Mouse (Mus musculus) cerebellum, postnatal 10 days (tissue): Measurements from ENCODE around the gene Amigo3.
A peak's percentile ranks its signal among the peaks of the same experiment; 100 is the strongest.

Experiments used
- DNase-seq, 2 experiments: peaks; one replicate each; pipeline ENCODE4 v3.0.0; 2021; ENCODE audit warnings: mixed read lengths in 2 of 2

The Amigo3 gene

DNA sequence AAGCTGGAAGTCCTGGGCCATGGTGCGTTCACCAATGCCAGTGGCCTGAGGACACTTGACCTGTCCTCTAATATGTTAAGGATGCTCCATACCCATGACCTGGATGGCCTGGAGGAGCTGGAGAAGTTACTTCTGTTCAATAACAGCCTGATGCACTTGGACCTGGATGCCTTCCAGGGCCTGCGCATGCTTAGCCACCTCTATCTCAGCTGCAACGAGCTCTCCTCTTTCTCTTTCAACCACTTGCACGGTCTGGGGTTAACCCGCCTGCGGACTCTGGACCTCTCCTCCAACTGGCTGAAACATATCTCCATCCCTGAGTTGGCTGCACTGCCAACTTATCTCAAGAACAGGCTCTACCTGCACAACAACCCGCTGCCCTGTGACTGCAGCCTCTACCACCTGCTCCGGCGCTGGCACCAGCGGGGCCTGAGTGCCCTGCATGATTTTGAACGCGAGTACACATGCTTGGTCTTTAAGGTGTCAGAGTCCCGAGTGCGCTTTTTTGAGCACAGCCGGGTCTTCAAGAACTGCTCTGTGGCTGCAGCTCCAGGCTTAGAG lies 786 bp downstream of the Amigo3 start:
- no peak for DNase-seq

DNA sequence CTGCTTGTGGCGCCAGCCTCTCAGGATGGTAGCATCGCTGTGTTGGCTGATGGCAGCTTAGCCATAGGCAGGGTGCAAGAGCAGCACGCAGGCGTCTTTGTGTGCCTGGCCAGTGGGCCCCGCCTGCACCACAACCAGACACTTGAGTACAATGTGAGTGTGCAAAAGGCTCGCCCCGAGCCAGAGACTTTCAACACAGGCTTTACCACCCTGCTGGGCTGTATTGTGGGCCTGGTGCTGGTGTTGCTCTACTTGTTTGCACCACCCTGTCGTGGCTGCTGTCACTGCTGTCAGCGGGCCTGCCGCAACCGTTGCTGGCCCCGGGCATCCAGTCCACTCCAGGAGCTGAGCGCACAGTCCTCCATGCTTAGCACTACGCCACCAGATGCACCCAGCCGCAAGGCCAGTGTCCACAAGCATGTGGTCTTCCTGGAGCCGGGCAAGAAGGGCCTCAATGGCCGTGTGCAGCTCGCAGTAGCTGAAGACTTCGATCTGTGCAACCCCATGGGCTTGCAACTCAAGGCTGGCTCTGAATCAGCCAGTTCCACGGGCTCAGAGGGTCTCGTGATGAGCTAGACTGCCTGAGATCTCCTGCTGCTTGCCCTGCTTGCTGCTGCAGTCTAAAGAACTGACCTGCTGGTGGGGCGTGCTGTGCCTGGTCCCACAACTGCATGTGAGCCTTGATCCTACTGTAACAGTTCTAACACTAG lies 1.5 kb downstream of the Amigo3 start:
- DNase-seq: no peak

DNA sequence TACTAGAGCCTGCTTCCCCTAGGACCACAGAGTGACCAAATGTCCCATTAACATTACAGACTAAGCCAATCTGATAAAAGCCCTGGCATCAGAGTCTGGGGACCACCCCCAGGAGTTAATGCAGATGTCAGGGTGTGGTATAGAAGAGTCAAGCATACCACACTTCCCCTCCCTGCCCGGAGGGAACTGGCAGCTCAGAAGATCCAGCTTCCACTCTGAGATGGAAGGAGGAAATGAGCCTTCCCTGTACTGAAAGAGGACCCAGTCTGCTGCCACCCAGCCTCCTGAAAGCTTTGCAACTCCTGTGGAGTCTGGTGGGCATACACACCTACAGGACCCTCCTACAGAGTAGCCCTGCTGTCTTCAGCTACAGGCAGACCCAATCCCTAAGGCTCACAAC lies 2.1 kb downstream of the Amigo3 start:
- no peak for DNase-seq

DNA sequence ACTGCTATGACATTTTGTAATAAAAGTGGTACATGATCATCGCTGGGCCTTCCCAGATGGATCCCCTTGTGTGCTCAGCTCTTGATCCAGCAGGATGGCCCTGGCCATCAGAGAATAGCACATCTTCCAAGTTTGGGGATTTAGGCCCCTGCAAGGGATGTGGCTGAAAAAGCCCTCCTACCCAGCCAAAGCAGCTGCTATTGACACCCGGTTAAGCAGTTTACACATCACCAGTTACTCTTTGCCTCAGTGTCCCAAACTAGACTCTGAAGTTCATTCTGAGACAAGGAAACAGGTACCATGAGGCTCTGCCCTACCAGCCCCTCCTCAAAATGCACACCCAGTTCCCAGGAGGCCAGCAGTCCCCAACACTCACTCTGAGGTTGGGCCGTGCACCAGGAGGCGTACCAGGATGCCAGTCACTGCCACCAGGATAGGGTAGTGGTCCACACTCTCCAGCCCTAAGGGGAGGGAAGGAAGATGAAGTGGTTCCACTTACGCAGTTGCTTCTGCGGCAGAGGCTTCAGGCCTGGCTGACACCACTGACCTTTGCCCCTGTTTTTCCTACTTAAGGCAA lies 2.8 kb downstream of the Amigo3 start:
- DNase-seq: peak in 1 of 2 experiments; percentile 2

DNA sequence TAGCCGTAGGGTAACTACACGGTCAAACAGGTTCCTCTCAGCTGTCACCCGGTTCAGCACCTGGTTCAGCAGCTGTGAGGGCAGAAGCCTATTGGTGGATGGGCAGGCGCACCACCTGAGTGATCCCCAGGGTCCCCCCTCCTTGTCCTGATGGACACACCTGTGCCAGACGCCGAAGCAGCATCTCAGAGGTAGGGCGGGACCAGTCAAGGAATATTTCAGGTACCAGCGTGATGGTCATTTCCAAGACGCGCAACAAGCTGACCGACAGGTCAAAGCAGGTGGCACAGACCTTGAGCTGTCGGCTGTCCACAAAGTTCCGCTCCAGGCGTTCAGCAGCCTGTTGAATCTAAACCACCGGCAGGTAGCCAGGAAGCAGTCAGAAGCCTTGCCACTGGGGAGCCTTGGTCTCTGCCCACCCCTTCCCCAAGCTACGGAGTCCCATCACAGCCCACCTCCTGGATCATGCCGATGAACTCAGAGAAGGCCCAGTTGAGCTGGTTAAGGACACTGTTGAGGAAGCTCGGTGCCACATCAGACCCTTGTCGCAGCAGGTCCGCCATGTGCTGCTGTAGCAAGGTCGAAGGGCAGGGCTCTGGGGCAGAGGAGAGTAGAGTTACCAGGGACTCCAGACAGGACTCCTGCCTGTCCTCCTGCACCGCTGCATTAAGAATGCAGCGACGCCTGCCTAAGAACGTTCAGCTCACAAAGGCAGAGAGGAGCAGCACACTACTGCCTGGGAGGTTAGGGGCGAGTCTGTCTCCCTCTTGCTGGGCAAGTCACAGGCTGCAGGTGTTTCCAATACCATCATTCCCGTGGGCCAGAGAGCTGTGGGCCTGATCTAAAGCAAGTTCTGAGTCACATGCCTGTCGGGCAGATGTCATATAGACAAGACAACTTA lies 3.7 kb downstream of the Amigo3 start:
- peak; percentile 5 to 9 for DNase-seq

DNA sequence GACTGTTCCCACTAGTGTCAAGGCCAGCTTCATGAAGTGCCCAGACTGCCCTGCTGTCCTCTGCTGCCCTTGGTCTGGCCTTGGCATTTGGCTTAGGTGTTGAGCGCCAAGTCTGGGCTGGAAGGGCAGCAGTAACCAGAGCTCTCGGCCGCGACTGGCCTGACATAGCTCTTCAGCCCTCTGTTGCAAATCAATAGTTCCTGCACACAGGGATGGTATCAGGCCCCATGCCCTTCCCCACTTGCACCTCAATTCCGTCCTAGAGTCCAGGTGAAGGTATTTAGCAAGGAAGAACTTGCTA lies 4.3 kb downstream of the Amigo3 start:
- DNase-seq: peak; percentile 5 to 11

DNA sequence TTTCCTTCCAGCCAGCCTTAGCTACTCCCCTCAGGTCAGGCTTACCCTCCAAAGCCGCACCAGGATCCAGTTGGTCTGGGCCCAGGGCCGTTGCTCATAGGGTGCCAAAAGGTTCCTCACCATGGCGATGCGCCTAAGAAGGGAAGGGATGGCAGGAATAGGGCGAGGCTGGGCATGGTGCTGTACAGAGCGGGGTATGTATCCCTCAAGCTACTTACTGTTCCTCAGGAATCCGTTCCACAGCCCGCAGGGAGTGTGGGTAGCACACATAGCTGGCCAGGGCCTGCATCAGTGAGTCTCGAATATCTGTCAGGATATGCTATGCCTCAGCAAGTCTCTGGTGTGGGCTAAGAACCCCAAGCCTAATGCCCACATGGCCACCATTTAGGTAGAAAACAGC lies 5.3 kb downstream of the Amigo3 start:
- peak; percentile 7 to 8 for DNase-seq

DNA sequence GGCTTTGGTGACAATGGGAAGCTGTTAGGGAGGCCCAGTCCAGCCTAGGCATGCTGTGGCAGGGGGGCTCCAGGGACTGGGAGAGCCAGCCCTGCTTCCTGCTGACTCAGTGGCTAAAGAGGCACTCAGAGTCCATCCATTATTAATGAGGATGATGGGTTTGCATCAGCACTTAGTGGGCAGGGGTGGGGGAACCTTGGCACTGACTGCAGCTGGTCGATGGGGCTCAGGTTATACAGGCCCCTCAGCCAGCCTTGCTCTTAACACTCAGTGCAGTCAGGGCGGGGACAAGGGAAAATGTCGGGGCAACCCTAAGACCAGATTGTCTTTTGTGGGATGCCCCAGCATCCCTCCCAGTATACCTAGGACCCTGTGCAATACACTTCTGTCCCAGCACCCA lies 9.2 kb downstream of the Amigo3 start:
- no peak for DNase-seq

DNA sequence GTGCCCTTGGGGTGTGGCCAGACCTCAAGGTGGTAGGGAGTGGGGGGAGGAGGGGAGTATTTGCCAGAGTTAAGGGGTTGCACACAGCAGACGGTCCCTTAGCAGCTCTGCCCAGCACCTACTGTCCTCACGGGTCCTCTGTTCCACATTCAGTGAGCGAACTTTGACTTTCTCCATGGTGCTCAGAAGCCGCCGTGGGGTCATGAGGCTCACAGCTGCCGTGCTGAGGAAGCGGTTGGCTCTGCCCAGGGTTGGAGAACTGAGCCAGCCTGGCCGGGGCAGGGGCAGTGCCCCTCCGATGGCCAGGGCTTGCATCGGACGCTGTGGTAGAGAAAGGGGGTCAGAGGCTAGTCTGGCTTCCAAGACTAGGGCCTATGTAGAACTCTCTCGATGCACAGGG lies 10.4 kb downstream of the Amigo3 start:
- DNase-seq: no peak

DNA sequence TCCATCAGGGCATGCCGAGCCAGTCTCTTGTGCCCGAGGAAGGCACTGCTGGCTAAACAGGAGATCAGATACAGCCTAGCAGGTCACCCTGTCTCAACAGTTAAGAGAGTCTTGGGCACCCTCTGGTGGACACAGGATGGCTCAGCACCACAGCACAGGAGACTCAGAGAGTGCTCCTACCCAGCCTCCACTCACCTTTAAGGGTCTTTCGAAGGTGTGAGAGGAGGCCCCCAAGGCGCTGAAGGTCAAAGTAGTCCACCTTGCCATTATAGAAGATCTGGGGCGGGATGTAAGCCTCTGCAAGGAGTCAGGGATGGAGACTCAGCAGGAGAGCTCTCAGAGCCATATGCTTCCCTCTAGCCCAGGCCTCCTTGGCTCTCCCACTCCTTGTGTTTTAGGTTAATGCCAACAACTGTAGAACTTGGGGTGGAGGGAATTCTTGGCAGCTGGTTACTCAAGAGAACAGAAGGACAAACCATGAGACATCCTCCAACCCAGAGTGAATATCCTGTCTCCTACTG lies 12.6 kb downstream of the Amigo3 start:
- peak; percentile 85 to 87 for DNase-seq

DNA sequence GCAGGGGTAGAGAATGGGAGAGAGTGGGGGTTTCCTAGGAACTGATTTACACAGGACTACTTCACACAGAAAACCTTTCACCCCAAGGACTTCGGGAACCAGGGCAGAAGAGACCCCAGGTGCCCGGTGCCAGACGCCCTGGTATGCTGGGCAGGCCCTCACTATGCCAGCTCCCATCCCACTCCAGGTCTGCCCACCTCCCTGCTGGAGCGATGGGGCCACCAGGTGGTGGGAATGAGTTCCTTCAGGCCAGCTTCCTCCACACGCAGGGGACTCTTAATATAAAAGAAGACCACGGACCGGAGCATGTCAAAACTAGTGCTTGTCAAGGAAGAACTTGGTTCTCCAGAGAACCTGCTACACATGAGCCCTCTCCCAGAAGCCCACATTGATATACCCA lies 14.2 kb downstream of the Amigo3 start:
- DNase-seq: peak in 1 of 2 experiments; percentile 45

DNA sequence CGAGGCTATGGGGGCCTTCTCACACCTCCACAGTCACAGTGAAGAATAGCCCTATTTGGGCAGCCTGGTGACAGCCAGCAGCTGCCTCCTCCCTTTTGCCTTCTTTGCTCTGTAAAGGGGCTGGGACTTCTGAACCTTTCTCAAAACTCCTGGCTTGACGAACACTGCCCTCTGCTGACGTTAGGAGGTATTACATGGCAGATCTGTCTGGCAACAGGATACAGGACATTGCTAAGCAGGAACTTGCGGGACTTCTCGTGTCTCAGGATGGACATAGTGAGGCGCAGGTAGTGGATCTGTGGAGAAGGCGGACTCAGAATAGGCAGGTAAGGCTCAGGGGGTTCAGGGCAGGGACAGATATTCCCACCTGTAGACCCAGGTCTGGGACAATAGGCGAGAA lies 14.9 kb downstream of the Amigo3 start:
- peak; percentile 92 to 93 for DNase-seq

DNA sequence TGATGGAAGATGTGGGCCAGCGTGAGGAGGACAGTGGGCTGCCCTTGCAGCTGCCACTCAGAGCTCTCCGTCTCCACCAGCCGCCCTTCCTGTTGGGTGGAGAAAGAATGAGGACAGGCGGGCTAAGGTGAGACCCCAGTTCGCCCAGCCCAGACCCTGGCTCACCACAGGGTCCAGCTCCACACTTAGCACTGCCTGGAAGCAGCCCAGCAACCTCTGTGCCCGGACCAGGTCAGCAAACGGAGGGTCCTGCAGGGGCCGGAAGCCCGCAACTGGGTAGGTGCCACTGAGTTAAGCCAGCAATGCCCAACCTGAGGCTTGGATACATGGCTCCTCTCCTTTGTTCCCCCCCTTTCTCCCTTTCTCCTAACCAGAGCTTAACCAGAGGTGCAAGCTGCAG lies 16.0 kb downstream of the Amigo3 start:
- no peak for DNase-seq

DNA sequence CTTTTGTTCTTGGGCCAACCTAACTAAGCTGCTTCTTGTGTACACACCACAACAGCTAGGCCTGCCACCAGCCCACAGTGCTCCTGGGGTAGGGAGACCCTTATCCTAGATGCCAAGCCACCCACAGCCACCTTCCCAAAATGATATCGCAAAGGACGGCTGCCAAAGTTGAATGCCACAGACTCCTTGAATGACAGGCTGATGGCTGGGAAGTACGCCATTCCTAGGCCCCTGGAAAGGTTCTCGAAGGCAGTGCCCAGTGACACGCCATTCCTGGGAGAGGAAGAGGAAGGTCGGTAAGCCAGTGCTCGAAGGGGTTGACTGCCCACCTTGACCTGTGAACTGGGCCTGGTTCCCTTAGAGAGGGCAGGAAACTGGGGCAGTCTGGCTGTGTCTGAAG lies 16.6 kb downstream of the Amigo3 start:
- DNase-seq: no peak

DNA sequence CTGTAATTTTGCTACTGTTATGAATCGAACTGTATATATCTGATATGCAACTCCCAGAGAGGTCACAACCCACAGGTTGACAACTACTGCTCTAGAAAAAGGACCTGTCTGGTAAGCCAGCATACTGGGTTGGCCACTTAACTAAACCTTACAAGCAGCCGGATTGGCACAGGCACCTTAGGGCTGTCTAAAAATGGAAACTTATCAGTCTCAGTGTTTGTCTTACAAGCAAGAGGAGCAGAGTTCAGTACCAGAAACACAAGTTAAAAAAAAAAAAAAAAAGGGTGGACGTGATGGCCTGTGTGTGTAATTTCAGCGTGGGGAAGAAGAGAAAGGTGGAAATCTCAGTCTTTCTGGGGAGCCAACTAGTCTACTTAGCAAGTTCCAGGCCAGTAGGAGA lies 18.8 kb downstream of the Amigo3 start:
- DNase-seq: no peak

DNA sequence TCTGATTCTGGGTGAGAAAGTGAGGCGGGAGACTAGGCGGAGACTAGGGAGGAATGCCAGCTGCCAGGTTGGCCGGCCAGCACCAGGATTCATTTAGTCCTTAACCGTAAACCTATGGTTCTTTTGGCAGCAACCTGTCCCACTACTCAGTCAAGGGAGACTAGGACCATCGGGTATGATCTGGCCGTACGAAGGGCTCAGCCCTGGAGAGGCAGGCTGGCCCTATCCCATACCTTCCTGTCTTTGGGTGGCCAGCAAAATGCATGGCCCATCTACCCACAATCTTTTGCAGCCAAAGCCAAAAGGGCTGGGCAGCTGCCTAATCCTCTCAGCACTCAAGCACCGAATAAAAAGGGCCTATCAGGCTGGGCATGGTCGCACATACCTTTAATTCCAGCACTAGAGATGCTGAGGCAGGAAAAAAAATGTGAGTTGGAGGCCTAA lies 19.5 kb downstream of the Amigo3 start:
- DNase-seq: peak; percentile 53 to 67

DNA sequence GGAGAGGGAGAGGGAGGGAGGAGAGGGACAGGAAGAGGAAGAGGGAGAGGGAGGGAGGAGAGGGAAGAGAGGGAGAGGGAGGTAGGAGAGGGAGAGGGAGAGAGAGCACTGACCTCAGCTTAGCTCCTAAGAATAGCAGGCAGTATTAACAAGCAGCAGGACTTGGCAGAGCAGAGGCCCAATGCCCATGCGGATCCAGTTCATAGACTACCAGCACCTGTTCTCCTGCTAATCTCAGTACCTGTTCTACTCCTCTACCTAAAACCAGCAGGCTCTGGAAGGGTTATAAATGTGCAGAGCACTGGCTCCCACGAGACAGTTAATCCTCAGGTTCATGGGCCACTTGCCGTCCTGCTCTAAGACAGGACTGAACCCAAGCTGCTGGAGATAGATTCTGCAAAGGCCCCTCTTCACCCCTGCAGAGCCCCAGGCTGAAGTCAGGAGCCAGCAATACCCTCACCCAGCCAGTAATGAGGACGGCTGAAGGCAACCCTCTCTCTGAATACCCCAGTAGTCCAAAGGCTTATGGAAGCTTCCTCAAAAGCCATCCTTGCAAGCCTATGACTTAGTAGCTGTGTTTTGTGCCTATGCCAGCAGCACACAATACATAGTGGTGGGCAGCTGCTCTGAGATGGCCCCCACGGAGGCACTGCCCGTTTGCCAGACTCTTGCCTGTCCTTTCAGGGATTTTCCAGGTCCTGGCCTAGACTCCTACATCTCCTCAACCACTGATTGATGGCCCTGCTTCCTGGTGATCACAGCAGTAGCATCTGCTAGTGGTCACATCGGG lies 20.4 kb downstream of the Amigo3 start:
- DNase-seq: peak; percentile 74

DNA sequence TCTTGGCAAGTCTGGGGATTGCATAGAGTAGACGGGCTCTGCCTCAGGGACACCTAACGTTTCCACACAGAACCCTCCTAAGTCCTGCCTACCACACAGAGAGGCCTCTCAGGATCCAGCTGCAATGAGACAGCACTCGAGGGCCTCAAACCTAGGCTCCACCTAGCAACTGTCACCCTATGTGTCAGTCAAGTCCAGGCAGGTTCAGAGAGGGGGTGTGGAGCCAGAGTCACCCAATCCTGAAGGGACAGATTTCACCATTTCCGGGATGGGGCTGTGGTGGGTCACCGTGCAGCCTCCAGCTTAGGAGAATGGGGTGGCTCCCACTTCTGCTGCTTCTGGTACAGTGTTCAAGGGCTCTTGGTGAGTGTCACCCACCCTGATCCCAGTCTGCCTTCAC lies 27.2 kb downstream of the Amigo3 start, which contains the start of gene Mst1:
Gene Mst1, plus strand, starts transcription at position 269 of the 400 bp plus-strand sequence.
- no peak for DNase-seq

DNA sequence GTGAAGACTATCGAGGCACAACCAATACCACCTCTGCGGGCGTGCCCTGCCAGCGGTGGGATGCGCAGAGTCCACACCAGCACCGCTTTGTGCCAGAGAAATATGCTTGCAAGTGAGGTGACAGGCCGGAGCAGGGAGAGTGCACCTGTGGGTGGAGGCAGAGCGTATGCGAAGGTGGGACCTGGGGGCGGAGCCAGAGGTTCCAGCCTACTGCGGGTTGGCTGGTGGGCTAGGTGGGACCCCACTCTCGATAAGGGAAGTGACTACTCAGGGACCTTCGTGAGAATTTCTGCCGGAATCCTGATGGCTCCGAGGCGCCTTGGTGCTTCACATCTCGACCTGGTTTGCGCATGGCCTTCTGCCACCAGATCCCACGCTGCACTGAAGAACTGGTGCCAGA lies 29.6 kb downstream of the Amigo3 start:
- peak; percentile 59 to 62 for DNase-seq

DNA sequence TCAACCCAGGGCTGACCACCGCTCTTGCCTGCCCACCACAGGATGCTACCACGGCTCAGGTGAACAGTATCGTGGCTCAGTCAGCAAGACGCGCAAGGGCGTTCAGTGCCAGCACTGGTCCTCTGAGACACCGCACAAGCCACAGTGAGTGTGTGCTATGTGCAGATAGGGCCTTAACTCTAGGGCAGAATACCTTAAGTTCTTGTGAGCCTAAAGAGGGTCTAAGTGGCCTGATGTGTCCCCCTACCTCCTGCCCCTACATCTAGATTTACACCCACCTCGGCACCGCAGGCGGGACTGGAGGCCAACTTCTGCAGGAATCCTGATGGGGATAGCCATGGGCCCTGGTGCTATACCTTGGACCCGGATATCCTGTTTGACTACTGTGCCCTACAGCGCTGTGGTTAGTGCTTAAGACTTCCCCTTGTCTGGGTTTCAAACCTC lies 30.1 kb downstream of the Amigo3 start, which contains the start of gene Rnf123:
Gene Rnf123, minus strand, starts transcription at position 359 of the 444 bp plus-strand sequence.
- no peak for DNase-seq

DNA sequence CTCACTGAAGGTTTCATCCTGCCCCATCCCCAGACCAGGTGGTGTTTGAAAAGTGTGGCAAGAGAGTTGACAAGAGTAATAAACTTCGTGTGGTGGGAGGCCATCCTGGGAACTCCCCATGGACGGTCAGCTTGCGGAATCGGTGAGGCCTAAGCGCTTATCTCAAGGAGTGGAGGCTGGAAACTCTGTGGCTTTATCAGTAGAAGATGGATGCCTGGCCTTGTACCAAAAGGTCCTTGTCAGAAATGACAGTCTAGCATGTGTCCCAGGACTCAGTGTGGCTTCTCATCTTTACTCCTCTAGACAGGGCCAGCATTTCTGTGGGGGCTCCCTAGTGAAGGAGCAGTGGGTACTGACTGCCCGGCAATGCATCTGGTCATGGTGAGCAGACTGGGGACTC lies 30.6 kb downstream of the Amigo3 start:
- DNase-seq: no peak

DNA sequence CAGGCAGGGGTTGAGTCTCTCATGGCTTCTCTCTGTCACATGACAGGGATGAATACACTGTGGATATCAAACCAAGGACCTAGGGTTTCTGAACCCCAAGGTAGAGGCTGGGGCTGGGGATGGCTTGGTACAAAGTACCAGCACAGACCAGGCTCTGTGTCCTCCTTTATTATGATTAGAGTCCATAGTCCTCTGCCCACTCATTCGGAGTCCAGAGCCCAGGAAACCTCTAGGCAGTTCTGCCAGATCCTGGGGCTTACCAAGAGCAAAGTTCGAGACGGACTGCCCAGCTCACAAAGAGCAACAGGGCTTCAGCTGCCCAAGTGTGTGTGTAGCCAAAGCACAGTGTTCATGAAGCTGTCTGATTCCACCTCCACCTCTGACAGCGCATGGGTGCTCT lies 32.3 kb downstream of the Amigo3 start:
- no peak for DNase-seq
